Mouse (Mus musculus): ENCODE measurements at regions not wholly inside any gene's neighbourhood (a gene's known extent, or its start where the extent isn't known, plus 50 kb on each side); places are given as distances from the start of the nearest gene placed in this dataset.

DNA sequence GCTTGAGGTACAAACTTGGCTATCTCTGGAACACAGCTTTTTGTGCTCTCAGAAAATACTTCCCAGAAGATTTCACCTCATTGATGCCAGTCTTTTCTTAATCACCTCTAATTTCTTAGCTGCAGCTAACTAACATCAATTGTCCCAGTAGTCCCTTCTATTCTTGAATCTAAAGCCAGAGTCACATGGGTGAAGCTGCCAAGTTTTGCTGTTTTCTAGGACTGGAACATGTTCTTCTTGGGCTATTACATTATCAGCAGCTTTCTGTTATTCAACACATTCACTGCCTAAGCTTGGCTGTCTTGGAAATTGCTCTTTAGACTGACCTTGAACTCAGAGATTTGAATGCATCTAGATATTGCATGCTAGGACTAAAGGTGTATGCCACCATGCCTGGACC is 583.9 kb downstream of the Cetn3 start:
- TF ChIP-seq CTCF (conservative IDR thresholded peaks at IDR 0.05; ENCODE audit: low read length) (no peak), NANOG (IDR thresholded peaks at IDR 0.05; ENCODE audit: borderline replicate concordance, low read length) (no peak), POU5F1 (IDR thresholded peaks at IDR 0.05; ENCODE audit: borderline replicate concordance, low read length) (no peak)

All from E14TG2a.4 (cell line).